Mouse (Mus musculus): ENCODE data around the gene 1700122O11Rik.

DNA sequence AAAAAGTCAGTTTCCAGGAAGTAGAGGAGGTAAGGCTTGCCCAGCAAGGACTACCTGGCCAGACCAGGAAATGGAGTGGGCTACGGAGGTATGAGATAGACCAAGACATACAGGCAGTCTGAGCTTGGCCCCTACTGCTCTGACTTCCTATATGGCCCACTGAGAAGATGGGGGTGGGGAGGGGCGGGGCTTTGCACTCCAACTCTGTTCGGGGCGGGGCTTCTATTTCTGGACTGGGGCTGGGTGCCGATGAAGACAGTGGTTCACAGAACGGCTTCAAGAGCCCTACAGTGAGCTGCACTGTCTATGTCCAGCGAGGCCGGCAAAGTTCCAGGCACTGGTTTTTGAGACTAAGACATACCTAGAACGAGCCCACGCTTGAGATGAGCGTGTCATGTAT lies 27.8 kb downstream of the 1700122O11Rik start:
- TF ChIP-seq CTCF (conservative IDR thresholded peaks at IDR 0.05; ENCODE audit: low read length) (no peak), POU5F1 (IDR thresholded peaks at IDR 0.05; ENCODE audit: borderline replicate concordance, low read length) (no peak)

Measured in E14TG2a.4 (cell line).